Mouse (Mus musculus) hindbrain, embryonic 10.5 days (tissue): Measurements from ENCODE around the gene 2810004N23Rik. TPM values are rescaled to one million over a fixed set of nuclear protein-coding genes. Genes with fewer than 3 reads are reported as not detected.

Experiments used
- DNase-seq: peaks from one replicate; pipeline ENCODE4 v3.0.0-alpha.2; 2017; ENCODE audit warnings: low spot score
- H3K27ac ChIP-seq: fragments of 300-500 bp; sonication (generic); 2 replicates; pipeline ENCODE4 v1.5.1; 2016; ENCODE audit warnings: mild to moderate bottlenecking, moderate library complexity
- H3K27me3 ChIP-seq: fragments of 300-500 bp; sonication (generic); 2 replicates; pipeline ENCODE4 v1.6.1; 2016; ENCODE audit warnings: mild to moderate bottlenecking; ENCODE audit not compliant: poor library complexity, insufficient read depth, severe bottlenecking
- H3K36me3 ChIP-seq: fragments of 300-500 bp; sonication (generic); 2 replicates; pipeline ENCODE4 v1.6.1; 2016; ENCODE audit warnings: mild to moderate bottlenecking, moderate library complexity
- H3K4me1 ChIP-seq: fragments of 300-500 bp; sonication (generic); replicated peaks from 2 replicates; pipeline ENCODE4 v1.6.1; 2016; ENCODE audit warnings: mild to moderate bottlenecking
- H3K4me3 ChIP-seq: fragments of 300-500 bp; sonication (generic); 2 replicates; pipeline ENCODE4 v1.5.1; 2016; ENCODE audit warnings: mild to moderate bottlenecking, moderate library complexity
- H3K9me3 ChIP-seq: fragments of 300-500 bp; sonication (generic); 2 replicates; pipeline ENCODE4 v1.6.1; 2016; ENCODE audit warnings: mild to moderate bottlenecking, moderate library complexity
- WGBS: fragments of 180-500 bp; shearing (Covaris S2); methylation state at CpG from one replicate; pipeline ENCODE4 v1.1.7; 2016; 5-methylcytosine and 5-hydroxymethylcytosine counted together
- polyA plus RNA-seq: library from polyadenylated mRNA; unstranded; fragments of >200 nt; fragmentation: Nextera tagmentation; extraction: Ambion mirVana; gene quantifications from 2 replicates; pipeline ENCODE4 v1.2.1, GENCODE M21; 2016

2810004N23Rik gene
- polyA plus RNA-seq, 1 experiment from 2014 or later = 51.4 TPM

- WGBS = 87% methylated on average over 6 of the region's 6 CpGs
Measured at GRCm38 (mm10) chr8:124831941-124832340, 31.0 kb downstream of the 2810004N23Rik start.

GRCm38 (mm10) chr8:124831531-124831930 lies 31.4 kb downstream of the 2810004N23Rik start:
- peaks cover 11% of the 10 kb centered on the region; the same call in 1 of the 2 replicates for H3K4me1 ChIP-seq
- no peak for DNase-seq
- no peaks in the 10 kb centered on the region for H3K9me3 ChIP-seq
- no peak overlapping the region for H3K4me3 ChIP-seq
- 82% methylated on average over 6 of the region's 6 CpGs for WGBS
- no peak overlapping the region for H3K27ac ChIP-seq
- H3K36me3 ChIP-seq = 0 out of 2 replicates have a peak, but pooled peaks cover 3% of the 10 kb centered on the region
- H3K27me3 ChIP-seq = peaks cover 20% of the 10 kb centered on the region; the same call in 1 of the 2 replicates

More at GRCm38 (mm10) chr8:124831941-124832340, 31.0 kb downstream of the 2810004N23Rik start:
- H3K36me3 ChIP-seq = 0 out of 2 replicates have a peak, but pooled peaks cover 3% of the 10 kb centered on the region
- no peak overlapping the region for H3K27ac ChIP-seq
- H3K9me3 ChIP-seq = no peaks in the 10 kb centered on the region
- H3K4me3 ChIP-seq = no peak overlapping the region
- no peak for DNase-seq
- peaks cover 7% of the 10 kb centered on the region; the same call in 1 of the 2 replicates for H3K4me1 ChIP-seq
- H3K27me3 ChIP-seq = peaks cover 16% of the 10 kb centered on the region; the same call in 1 of the 2 replicates

DNA sequence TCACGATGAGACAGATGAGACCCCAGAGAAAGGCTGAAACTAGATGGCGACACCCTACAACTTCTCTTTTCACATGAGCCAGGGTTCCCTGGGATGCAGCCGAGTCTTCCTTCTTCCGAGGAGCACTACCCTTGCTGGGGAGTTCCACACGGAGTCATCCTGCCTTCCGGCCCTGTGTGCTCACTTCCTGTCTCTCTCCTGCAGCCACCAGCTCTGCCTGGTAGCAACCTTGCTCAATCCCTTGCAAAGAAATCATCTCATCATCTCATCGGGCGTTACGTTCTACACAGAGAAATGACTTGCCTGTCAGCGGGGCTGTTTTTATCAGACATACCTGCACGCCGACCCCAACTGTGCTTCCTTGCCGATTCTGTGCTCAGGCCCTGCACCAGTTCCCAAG lies 32.9 kb downstream of the 2810004N23Rik start:
- Histone ChIP-seq H3K36me3 (0 out of 2 replicates have a peak, but pooled peaks cover 3% of the 10 kb centered on the region), H3K9me3 (no peaks in the 10 kb centered on the region), H3K27ac (no peak overlapping the region), H3K4me3 (no peak overlapping the region), H3K4me1 (peaks cover 11% of the 10 kb centered on the region; the same call in 1 of the 2 replicates), H3K27me3 (peaks cover 23% of the 10 kb centered on the region; the same call in 1 of the 2 replicates)
- WGBS = 79% methylated on average over 13 of the region's 13 CpGs
- DNase-seq = no peak

DNA sequence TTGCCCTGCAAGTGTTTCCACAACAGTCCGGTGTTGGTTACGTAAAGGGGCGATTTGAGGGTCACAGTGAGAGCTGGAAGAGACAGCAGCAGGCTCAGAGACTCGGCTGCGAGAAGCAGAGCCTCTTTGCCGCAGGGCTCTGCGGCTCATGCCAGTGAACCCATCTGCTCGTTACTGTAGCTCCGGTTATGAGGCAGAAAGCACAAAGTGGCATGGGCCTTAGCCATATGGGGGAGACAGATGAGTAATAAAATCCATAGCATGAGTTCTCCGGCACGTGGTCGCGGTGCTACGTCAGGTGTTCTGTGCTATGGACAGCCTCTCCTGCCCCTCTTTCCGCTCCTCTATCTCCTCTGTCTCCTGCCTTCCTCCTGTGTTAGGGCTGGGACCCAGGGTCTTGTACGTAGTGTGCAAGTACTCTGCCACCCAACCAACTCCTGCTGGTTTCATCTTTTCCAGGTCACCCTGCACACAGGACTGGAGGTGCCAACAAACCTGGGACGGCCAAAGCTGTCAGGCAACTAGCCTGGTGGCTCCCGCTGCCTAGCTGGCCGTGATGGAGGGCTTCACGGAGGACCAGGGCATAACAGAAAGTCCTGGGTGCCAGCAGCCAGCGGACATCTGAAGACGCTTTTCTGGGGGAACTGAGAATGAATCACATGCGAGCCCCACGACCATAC lies 34.2 kb downstream of the 2810004N23Rik start:
- H3K4me1 ChIP-seq = peaks cover 7% of the 10 kb centered on the region; the same call in 1 of the 2 replicates
- H3K4me3 ChIP-seq = no peak overlapping the region
- H3K9me3 ChIP-seq = no peaks in the 10 kb centered on the region
- peaks cover 23% of the 10 kb centered on the region; the same call in 1 of the 2 replicates for H3K27me3 ChIP-seq
- H3K36me3 ChIP-seq = 0 out of 2 replicates have a peak, but pooled peaks cover 3% of the 10 kb centered on the region
- DNase-seq = no peak
- 83% methylated on average over 24 of the region's 24 CpGs for WGBS
- no peak overlapping the region for H3K27ac ChIP-seq

- no peak overlapping the region for H3K4me3 ChIP-seq
- H3K4me1 ChIP-seq = peaks cover 7% of the 10 kb centered on the region; the same call in 1 of the 2 replicates
- 6% methylated on average over 5 of the region's 5 CpGs for WGBS
- H3K27ac ChIP-seq = no peak overlapping the region
- H3K27me3 ChIP-seq = peaks cover 23% of the 10 kb centered on the region; the same call in 1 of the 2 replicates
- DNase-seq = peak; percentile 64
- no peaks in the 10 kb centered on the region for H3K9me3 ChIP-seq
- peaks cover 7% of the 10 kb centered on the region; the same call in 1 of the 2 replicates for H3K36me3 ChIP-seq
Measured at GRCm38 (mm10) chr8:124827387-124827786, 35.5 kb downstream of the 2810004N23Rik start.

- Histone ChIP-seq H3K27me3 (peaks cover 23% of the 10 kb centered on the region; the same call in 1 of the 2 replicates), H3K4me3 (no peak overlapping the region), H3K4me1 (peaks cover 7% of the 10 kb centered on the region; the same call in 1 of the 2 replicates), H3K36me3 (peaks cover 7% of the 10 kb centered on the region; the same call in 1 of the 2 replicates), H3K27ac (no peak overlapping the region), H3K9me3 (no peaks in the 10 kb centered on the region)
- WGBS = 24% methylated on average over 7 of the region's 7 CpGs
- DNase-seq = no peak
Measured at GRCm38 (mm10) chr8:124826658-124827057, 36.3 kb downstream of the 2810004N23Rik start.

DNA sequence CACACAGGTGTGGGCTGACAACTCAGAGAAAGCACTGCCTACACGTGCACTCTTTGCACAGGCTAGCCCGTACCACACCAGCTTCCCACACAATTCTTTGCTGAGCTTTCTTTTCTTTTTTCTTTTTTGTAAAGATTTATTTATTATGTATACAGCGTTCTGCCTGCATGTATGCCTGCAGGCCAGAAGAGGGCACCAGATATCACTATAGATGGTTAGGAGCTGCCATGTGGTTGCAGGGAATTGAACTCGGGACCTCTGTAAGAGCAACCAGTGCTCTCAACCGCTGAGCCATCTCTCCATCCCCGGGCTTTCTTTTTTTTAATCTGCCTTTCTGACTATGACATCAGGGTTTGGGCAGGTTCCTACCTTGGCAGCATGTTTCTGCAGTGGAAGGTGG lies 39.4 kb downstream of the 2810004N23Rik start:
- no peak overlapping the region for H3K4me3 ChIP-seq
- 80% methylated on average over 6 of the region's 6 CpGs for WGBS

DNA sequence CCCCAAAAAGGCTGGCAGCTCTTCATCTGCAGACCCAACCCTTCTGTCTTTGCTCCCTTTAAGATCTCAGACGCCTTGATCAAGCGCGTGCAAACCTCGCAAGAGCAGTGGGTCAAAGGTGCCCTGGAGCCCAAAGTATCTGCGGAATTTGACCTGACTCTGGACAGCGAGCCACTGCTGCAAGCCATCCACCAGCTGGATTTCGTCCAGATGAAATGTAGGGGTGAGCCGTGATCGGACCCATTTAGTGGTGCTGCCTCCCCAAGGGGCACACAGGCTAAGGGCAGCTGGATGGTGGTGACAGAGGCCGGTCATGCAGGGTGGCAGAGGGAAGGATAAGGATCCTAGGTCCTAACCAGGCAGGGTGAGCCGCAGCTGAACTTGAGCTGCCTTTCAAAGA lies 42.8 kb downstream of the 2810004N23Rik start:
- WGBS = 73% methylated on average over 11 of the region's 11 CpGs
- no peak for DNase-seq
- H3K27me3 ChIP-seq = peaks cover 12% of the 10 kb centered on the region; the same call in 1 of the 2 replicates
- peaks cover 16% of the 10 kb centered on the region for H3K9me3 ChIP-seq
- peaks cover 18% of the 10 kb centered on the region for H3K36me3 ChIP-seq
- H3K4me1 ChIP-seq = no peaks in the 10 kb centered on the region
- H3K4me3 ChIP-seq = no peak overlapping the region
- no peak overlapping the region for H3K27ac ChIP-seq

More for the DNA sequence above, 39.4 kb downstream of the 2810004N23Rik start:
- peaks cover 27% of the 10 kb centered on the region for H3K27me3 ChIP-seq
- H3K36me3 ChIP-seq = peaks cover 7% of the 10 kb centered on the region; the same call in 1 of the 2 replicates
- H3K27ac ChIP-seq = no peak overlapping the region
- peaks cover 7% of the 10 kb centered on the region; the same call in 1 of the 2 replicates for H3K4me1 ChIP-seq
- no peaks in the 10 kb centered on the region for H3K9me3 ChIP-seq
- no peak for DNase-seq

DNA sequence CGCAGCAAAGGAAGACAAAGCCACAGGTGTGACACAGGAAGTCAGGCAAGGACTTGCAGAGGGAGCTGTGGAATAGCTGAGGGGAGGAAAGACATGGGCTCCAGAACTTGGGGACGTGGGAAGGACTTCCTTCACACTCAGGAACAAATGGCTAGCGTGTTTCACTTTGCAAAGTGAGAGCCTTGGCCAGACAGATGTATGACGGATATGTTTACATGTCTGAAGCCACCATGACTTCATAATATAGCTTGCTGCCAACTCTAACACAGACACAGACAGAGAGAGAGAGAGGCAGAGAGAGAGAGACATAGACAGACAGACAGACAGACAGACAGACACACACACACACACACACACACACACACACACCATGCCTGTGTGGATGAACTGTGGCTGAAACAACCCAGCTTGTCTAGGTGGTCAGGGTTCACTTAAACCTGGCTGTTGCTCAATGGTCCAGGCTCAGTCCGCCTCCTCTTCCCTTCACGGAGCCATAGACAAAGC lies 43.3 kb downstream of the 2810004N23Rik start:
- Histone ChIP-seq H3K27ac (no peak overlapping the region), H3K36me3 (peaks cover 18% of the 10 kb centered on the region), H3K4me1 (no peaks in the 10 kb centered on the region), H3K9me3 (peaks cover 16% of the 10 kb centered on the region), H3K4me3 (no peak overlapping the region), H3K27me3 (peaks cover 12% of the 10 kb centered on the region; the same call in 1 of the 2 replicates)
- no peak for DNase-seq
- 77% methylated on average over 6 of the region's 6 CpGs for WGBS

DNA sequence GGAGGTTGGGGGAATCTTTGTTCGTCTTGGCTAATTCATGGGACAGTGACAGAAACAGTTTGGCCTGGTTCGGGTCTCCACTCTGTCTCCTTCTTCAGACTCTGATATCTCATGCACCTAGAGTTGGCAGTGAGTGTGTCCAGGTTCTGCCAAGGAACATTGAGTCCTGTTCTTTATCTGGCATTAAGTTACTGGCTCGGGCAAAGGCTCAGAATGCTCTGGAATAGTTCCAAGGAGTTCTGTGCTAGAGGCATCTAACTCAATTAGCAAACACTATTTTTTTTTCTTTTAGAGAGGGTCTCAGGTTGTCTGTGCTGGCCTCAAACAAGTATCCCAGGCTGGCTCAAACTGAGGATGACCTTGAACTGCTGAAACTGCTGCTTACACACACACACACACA lies 45.6 kb downstream of the 2810004N23Rik start:
- peaks cover 13% of the 10 kb centered on the region for H3K36me3 ChIP-seq
- WGBS = 95% methylated on average over 3 of the region's 3 CpGs
- peaks cover 16% of the 10 kb centered on the region for H3K9me3 ChIP-seq
- no peak for DNase-seq
- H3K27ac ChIP-seq = no peak overlapping the region
- H3K4me3 ChIP-seq = no peak overlapping the region
- peaks cover 12% of the 10 kb centered on the region; the same call in 1 of the 2 replicates for H3K27me3 ChIP-seq
- no peaks in the 10 kb centered on the region for H3K4me1 ChIP-seq

DNA sequence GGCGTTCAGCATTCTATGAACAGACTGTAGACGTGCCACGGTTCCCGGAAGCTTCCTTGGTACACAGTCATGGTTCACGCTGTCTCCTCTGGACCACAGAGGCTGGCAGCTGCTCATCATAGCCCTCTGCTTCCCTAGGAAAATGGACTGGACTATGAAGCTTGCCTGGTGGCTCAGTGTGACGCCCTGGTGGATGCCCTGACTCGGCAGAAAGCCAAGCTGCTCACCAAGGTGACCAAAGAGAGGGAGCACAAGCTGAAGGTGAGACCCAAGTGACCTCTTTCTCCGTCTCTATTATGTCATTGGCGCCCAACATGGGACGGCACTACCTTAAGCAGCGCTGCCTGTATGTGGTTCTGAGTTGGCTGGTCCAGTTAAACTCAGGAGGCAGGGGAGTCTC lies 46.1 kb downstream of the 2810004N23Rik start:
- Histone ChIP-seq H3K36me3 (peaks cover 13% of the 10 kb centered on the region), H3K4me1 (no peaks in the 10 kb centered on the region), H3K27me3 (peaks cover 12% of the 10 kb centered on the region; the same call in 1 of the 2 replicates), H3K4me3 (no peak overlapping the region), H3K27ac (no peak overlapping the region), H3K9me3 (peaks cover 16% of the 10 kb centered on the region)
- DNase-seq = no peak
- 92% methylated on average over 11 of the region's 11 CpGs for WGBS

DNA sequence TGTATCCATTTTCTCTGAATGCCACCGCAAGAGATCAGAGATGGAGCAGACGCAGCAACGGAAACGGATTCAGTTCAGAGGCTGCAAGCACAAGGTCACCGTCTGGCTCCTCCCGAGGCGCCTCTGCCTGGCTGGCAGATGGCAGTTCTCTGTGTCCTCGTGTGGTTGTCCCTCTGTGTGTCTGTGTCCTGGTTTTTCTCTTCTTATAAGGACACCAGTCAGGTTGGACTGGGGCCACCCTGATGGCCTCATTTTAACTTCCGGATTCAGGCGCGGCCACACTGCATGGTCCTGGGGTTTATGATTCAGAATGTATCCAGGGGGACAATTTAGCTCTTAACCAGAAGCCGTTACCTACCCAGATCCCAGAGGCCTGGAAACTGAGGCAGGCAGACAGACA lies 47.0 kb downstream of the 2810004N23Rik start:
- Histone ChIP-seq H3K4me1 (peaks cover 4% of the 10 kb centered on the region), H3K4me3 (no peak overlapping the region), H3K27ac (no peak overlapping the region), H3K27me3 (peaks cover 9% of the 10 kb centered on the region; the same call in 1 of the 2 replicates), H3K9me3 (peaks cover 16% of the 10 kb centered on the region), H3K36me3 (peaks cover 13% of the 10 kb centered on the region)
- no peak for DNase-seq
- whole genome bisulfite sequencing = 90% methylated on average over 12 of the region's 12 CpGs

- Histone ChIP-seq H3K27ac (no peak overlapping the region), H3K4me3 (no peak overlapping the region), H3K9me3 (peaks cover 16% of the 10 kb centered on the region), H3K27me3 (no peaks in the 10 kb centered on the region), H3K36me3 (peaks cover 13% of the 10 kb centered on the region), H3K4me1 (peaks cover 11% of the 10 kb centered on the region)
- 94% methylated on average over 4 of the region's 4 CpGs for WGBS
- DNase-seq = no peak
Measured at GRCm38 (mm10) chr8:124813326-124813725, 49.6 kb downstream of the 2810004N23Rik start.
